Mouse (Mus musculus) layer of hippocampus, adult 8-10 months (tissue): ENCODE measurements around the gene Tm7sf3. TPM values are rescaled to one million over a fixed set of nuclear protein-coding genes. Genes with fewer than 3 reads are reported as not detected.
"Not testable (repeated sequence)": the region's sequence is repeated elsewhere in the genome, so short reads cannot be mapped to it uniquely, and the experiment has no call there.

Experiments
- DNase-seq, 2 experiments: peaks; one replicate each; pipeline ENCODE4 v3.0.0; 2022; ENCODE audit warnings: low spot score in 2 of 2
- total RNA-seq, 4 experiments: library from RNA; stranded (reverse); gene quantifications; 2 replicates each; pipeline ENCODE4 v1.2.4; 2022

Gene Tm7sf3
- total RNA-seq, 4 experiments from 2014 or later: 37.8 to 44.7 (median 42.7) TPM

GRCm38 (mm10) chr6:146613907-146614306, 28.7 kb downstream of the Tm7sf3 start:
- no peak for DNase-seq

- no peak for DNase-seq
Measured at GRCm38 (mm10) chr6:146612736-146613135, 29.9 kb downstream of the Tm7sf3 start.

GRCm38 (mm10) chr6:146611897-146612296, 30.7 kb downstream of the Tm7sf3 start:
- no peak for DNase-seq

GRCm38 (mm10) chr6:146611385-146611784, 31.2 kb downstream of the Tm7sf3 start:
- DNase-seq: no peak

- no peak for DNase-seq
Measured at GRCm38 (mm10) chr6:146603651-146604050, 39.0 kb downstream of the Tm7sf3 start.

GRCm38 (mm10) chr6:146602601-146603000, 40.0 kb downstream of the Tm7sf3 start:
- no peak for DNase-seq

GRCm38 (mm10) chr6:146585134-146585533, 57.5 kb downstream of the Tm7sf3 start:
- DNase-seq: no peak

- DNase-seq: no peak
Measured at GRCm38 (mm10) chr6:146583366-146584046, 59.1 kb downstream of the Tm7sf3 start.

- DNase-seq: peak; percentile 54 to 57
Measured at GRCm38 (mm10) chr6:146580381-146580926, 62.2 kb downstream of the Tm7sf3 start.

GRCm38 (mm10) chr6:146578586-146578985, 64.0 kb downstream of the Tm7sf3 start:
- peak in 1 of 2 experiments; percentile 20 for DNase-seq

- peak in 1 of 2 experiments; percentile 65 for DNase-seq
Measured at GRCm38 (mm10) chr6:146578111-146578531, 64.5 kb downstream of the Tm7sf3 start.

GRCm38 (mm10) chr6:146577310-146578109, 65.1 kb downstream of the Tm7sf3 start, which contains the start of gene Ints13:
Gene Ints13, minus strand, starts transcription at chr6:146577835.
- peak; percentile 96 to 97 for DNase-seq

GRCm38 (mm10) chr6:146576903-146577302, 65.7 kb downstream of the Tm7sf3 start, which contains the start of gene Fgfr1op2:
Gene Fgfr1op2, plus strand, starts transcription at chr6:146577203.
- no peak for DNase-seq

GRCm38 (mm10) chr6:146572073-146572472, 70.6 kb downstream of the Tm7sf3 start:
- no peak for DNase-seq

- not testable (repeated sequence) for DNase-seq
Measured at GRCm38 (mm10) chr6:146562461-146562860, 80.2 kb downstream of the Tm7sf3 start.

Other genes with a start within 250 kb of the Tm7sf3 start
- 10 to 100 TPM; 17.4 to 26.0 (median 21.9) TPM for gene Itpr2, start 140.6 kb downstream of the Tm7sf3 start, total RNA-seq
- 100 to 1,000 TPM in 2 of 4 experiments, 10 to 100 TPM in 2; 88.9 to 122 (median 103) TPM for gene Fgfr1op2, start 65.6 kb downstream of the Tm7sf3 start, total RNA-seq
- gene Ints13, start 65.0 kb downstream of the Tm7sf3 start, total RNA-seq: 10 to 100 TPM; 28.5 to 53.0 (median 44.8) TPM
- 10 to 100 TPM; 40.5 to 52.6 (median 45.3) TPM for gene Med21, start 277 bp downstream of the Tm7sf3 start, total RNA-seq
- gene Stk38l, start 82.2 kb upstream of the Tm7sf3 start, total RNA-seq: 10 to 100 TPM; 23.6 to 29.2 (median 24.9) TPM
- gene Arntl2, start 153.2 kb upstream of the Tm7sf3 start, total RNA-seq: 10 to 100 TPM in 2 of 4 experiments, 1 to 10 TPM in 2; 8.9 to 16.6 (median 11.0) TPM
- gene Smco2, start 207.3 kb upstream of the Tm7sf3 start, total RNA-seq: not detected
- 10 to 100 TPM; 40.8 to 45.2 (median 41.9) TPM for gene Ppfibp1, start 245.7 kb upstream of the Tm7sf3 start, total RNA-seq